Mouse (Mus musculus) heart, postnatal 0 days (tissue): ENCODE results near the gene Ttc19.

Source experiments
- CTCF ChIP-seq: IDR thresholded peaks from 2 replicates; pipeline ENCODE4 v1.5.1; 2016; ENCODE audit warnings: antibody characterized with exemption, control low read depth, low read depth
- EP300 ChIP-seq: IDR thresholded peaks from 2 replicates; pipeline ENCODE4 v1.6.1; 2016; ENCODE audit warnings: antibody characterized with exemption, low read depth

DNA sequence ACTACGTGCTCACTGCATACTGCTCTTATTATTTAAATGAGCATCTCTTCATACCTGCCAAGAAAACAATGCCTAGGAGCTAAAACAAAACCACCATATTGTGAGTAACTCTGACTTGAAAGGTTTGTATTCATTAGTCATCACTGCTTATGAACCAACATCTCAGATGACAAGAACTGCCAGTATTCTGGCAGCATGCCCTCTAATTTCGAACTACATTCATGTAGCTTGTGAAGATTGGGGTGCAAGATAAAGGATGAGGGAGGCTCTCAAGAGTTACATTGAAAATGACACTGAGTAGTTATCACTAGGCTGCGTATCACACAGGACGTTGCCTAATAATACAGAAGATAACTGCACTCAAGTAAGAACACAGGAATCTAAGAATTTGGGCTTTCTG is 51.0 kb downstream of the Ttc19 start:
- TF ChIP-seq EP300 = no peak
- TF ChIP-seq CTCF = no peak
